Mouse (Mus musculus) MEL (cell line): ENCODE results near the gene Kif5a. TPM values are rescaled to one million over a fixed set of nuclear protein-coding genes. Genes with fewer than 3 reads are reported as not detected.

Source experiments
- DNase-seq: peaks from one replicate; pipeline ENCODE4 v3.0.0; 2011; ENCODE audit warnings: low read depth, low spot score
- H3K27ac ChIP-seq: 2 replicates; pipeline ENCODE4 v1.5.1; 2012; ENCODE audit warnings: low read depth, mild to moderate bottlenecking, control low read depth, low read length, moderate library complexity; ENCODE audit not compliant: control insufficient read depth
- H3K27me3 ChIP-seq, 2 experiments: fragments of 150-350 bp in 1 of 2; sonication (generic) in 1 of 2; 2 replicates each; pipeline ENCODE4 v1.6.1; 2012; ENCODE audit warnings: low read length in 2 of 2, mild to moderate bottlenecking in 2 of 2, improper control_type of control experiment in 1 of 2, moderate library complexity in 1 of 2; ENCODE audit not compliant: insufficient read depth in 2 of 2, control insufficient read depth in 1 of 2
- H3K36me3 ChIP-seq, 2 experiments: 2 replicates each; pipeline ENCODE4 v1.6.1; 2012 to 2014; ENCODE audit warnings: low read length in 2 of 2, improper control_type of control experiment in 1 of 2, inconsistent platforms in 1 of 2, mild to moderate bottlenecking in 1 of 2; ENCODE audit not compliant: insufficient read depth in 2 of 2, control insufficient read depth in 1 of 2
- H3K4me1 ChIP-seq, 2 experiments: fragments of 150-350 bp in 1 of 2; sonication (generic) in 1 of 2; 2 replicates each; pipeline ENCODE4 v1.6.1; 2012; ENCODE audit warnings: low read length in 2 of 2, improper control_type of control experiment in 1 of 2, mild to moderate bottlenecking in 1 of 2; ENCODE audit not compliant: insufficient read depth in 2 of 2, control insufficient read depth in 1 of 2
- H3K4me3 ChIP-seq, 2 experiments: fragments of 150-350 bp in 1 of 2; sonication (generic) in 1 of 2; 2 replicates each; pipeline ENCODE4 v1.5.1; 2012; ENCODE audit warnings: low read depth in 2 of 2, low read length in 2 of 2, mild to moderate bottlenecking in 2 of 2, moderate library complexity in 2 of 2, control low read depth in 1 of 2, improper control_type of control experiment in 1 of 2; ENCODE audit not compliant: control insufficient read depth in 1 of 2, insufficient read depth in 1 of 2
- H3K79me2 ChIP-seq: 2 replicates; pipeline ENCODE4 v1.6.1; 2012; ENCODE audit warnings: mild to moderate bottlenecking, low read length, moderate library complexity; ENCODE audit not compliant: control insufficient read depth, poor library complexity, insufficient read depth
- H3K9ac ChIP-seq: 2 replicates; pipeline ENCODE4 v1.6.1; 2012; ENCODE audit warnings: low read depth, mild to moderate bottlenecking, control low read depth, low read length, moderate library complexity; ENCODE audit not compliant: control insufficient read depth, poor library complexity, severe bottlenecking
- H3K9me3 ChIP-seq: fragments of 150-350 bp; sonication (generic); replicated peaks from 2 replicates; pipeline ENCODE4 v1.6.1; 2012; ENCODE audit warnings: mild to moderate bottlenecking, low read length, improper control_type of control experiment, moderate library complexity; ENCODE audit not compliant: insufficient read depth
- CHD1 ChIP-seq: IDR thresholded peaks from 2 replicates; pipeline ENCODE4 v1.6.1; 2012; ENCODE audit warnings: low read depth, mild to moderate bottlenecking, inconsistent platforms, low read length, improper control_type of control experiment
- CHD2 ChIP-seq: IDR thresholded peaks from 2 replicates; pipeline ENCODE4 v1.6.1; 2011; ENCODE audit warnings: low read length, improper control_type of control experiment
- CTCF ChIP-seq, 3 experiments: IDR thresholded peaks in 2 of 3; conservative IDR thresholded peaks in 1 of 3; 2 replicates each; pipeline ENCODE4 v1.5.1; 2011 to 2012; ENCODE audit warnings: low read length in 3 of 3, low read depth in 2 of 3, mild to moderate bottlenecking in 2 of 3, improper control_type of control experiment in 1 of 3, inconsistent platforms in 1 of 3, mixed read lengths in 1 of 3, moderate library complexity in 1 of 3; ENCODE audit not compliant: control insufficient read depth in 1 of 3, insufficient read depth in 1 of 3, poor library complexity in 1 of 3, severe bottlenecking in 1 of 3
- ELF1 ChIP-seq: IDR thresholded peaks from 2 replicates; pipeline ENCODE4 v1.6.1; 2014; ENCODE audit warnings: low read depth, mild to moderate bottlenecking, inconsistent platforms, low read length, improper control_type of control experiment, moderate library complexity
- EP300 ChIP-seq, 2 experiments: IDR thresholded peaks; 2 replicates each; pipeline ENCODE4 v1.6.1; 2011; ENCODE audit warnings: improper control_type of control experiment in 2 of 2, low read length in 2 of 2, low read depth in 1 of 2, mild to moderate bottlenecking in 1 of 2
- ETS1 ChIP-seq: IDR thresholded peaks from 2 replicates; pipeline ENCODE4 v1.6.1; 2012; ENCODE audit warnings: low read depth, mild to moderate bottlenecking, inconsistent platforms, low read length, improper control_type of control experiment, moderate library complexity
- GABPA ChIP-seq: IDR thresholded peaks from 2 replicates; pipeline ENCODE4 v1.6.1; 2012; ENCODE audit warnings: low read depth, mild to moderate bottlenecking, inconsistent platforms, low read length, improper control_type of control experiment, moderate library complexity
- GATA1 ChIP-seq: IDR thresholded peaks from 2 replicates; pipeline ENCODE4 v1.6.1; 2011; ENCODE audit warnings: low read depth, low read length, improper control_type of control experiment
- JUND ChIP-seq: IDR thresholded peaks from 2 replicates; pipeline ENCODE4 v1.6.1; 2011; ENCODE audit warnings: low read depth, mild to moderate bottlenecking, improper control_type of control experiment, low read length
- KAT2A ChIP-seq: conservative IDR thresholded peaks from 2 replicates; pipeline ENCODE4 v1.6.1; 2012; ENCODE audit warnings: low read depth, low read length, improper control_type of control experiment, inconsistent platforms
- MAX ChIP-seq: IDR thresholded peaks from 2 replicates; pipeline ENCODE4 v1.6.1; 2011; ENCODE audit warnings: low read length, improper control_type of control experiment
- MYB ChIP-seq: IDR thresholded peaks from 2 replicates; pipeline ENCODE4 v1.6.1; 2011; ENCODE audit warnings: mild to moderate bottlenecking, low read depth, low read length, improper control_type of control experiment
- NELFE ChIP-seq: IDR thresholded peaks from 2 replicates; pipeline ENCODE4 v1.6.1; 2011; ENCODE audit warnings: low read depth, low read length, improper control_type of control experiment
- POLR2A ChIP-seq, 2 experiments: IDR thresholded peaks; 2 replicates each; pipeline ENCODE4 v1.6.1; 2011 to 2012; ENCODE audit warnings: low read length in 2 of 2, mild to moderate bottlenecking in 2 of 2, control low read depth in 1 of 2, improper control_type of control experiment in 1 of 2, low read depth in 1 of 2, moderate library complexity in 1 of 2; ENCODE audit not compliant: control insufficient read depth in 1 of 2, insufficient read depth in 1 of 2, poor library complexity in 1 of 2
- RAD21 ChIP-seq: IDR thresholded peaks from 2 replicates; pipeline ENCODE4 v1.6.1; 2011; ENCODE audit warnings: mild to moderate bottlenecking, low read depth, low read length, improper control_type of control experiment
- TAL1 ChIP-seq: IDR thresholded peaks from 2 replicates; pipeline ENCODE4 v1.6.1; 2012; ENCODE audit warnings: mild to moderate bottlenecking, inconsistent platforms, low read length, moderate library complexity, mixed read lengths
- TBP ChIP-seq: IDR thresholded peaks from 2 replicates; pipeline ENCODE4 v1.8.0; 2011; ENCODE audit warnings: low read depth, low read length, improper control_type of control experiment
- TCF12 ChIP-seq: IDR thresholded peaks from 2 replicates; pipeline ENCODE4 v1.6.1; 2014; ENCODE audit warnings: low read depth, mild to moderate bottlenecking, inconsistent platforms, low read length, improper control_type of control experiment, moderate library complexity
- UBTF ChIP-seq: IDR thresholded peaks from 2 replicates; pipeline ENCODE4 v1.6.1; 2012; ENCODE audit warnings: low read depth, mild to moderate bottlenecking, inconsistent platforms, low read length, improper control_type of control experiment, moderate library complexity, borderline replicate concordance; ENCODE audit not compliant: insufficient read depth
- USF1 ChIP-seq: IDR thresholded peaks from 2 replicates; pipeline ENCODE4 v1.6.1; 2014; ENCODE audit warnings: low read depth, mild to moderate bottlenecking, inconsistent platforms, low read length, improper control_type of control experiment, moderate library complexity
- USF2 ChIP-seq, 2 experiments: IDR thresholded peaks; 2 replicates each; pipeline ENCODE4 v1.6.1; 2011 to 2012; ENCODE audit warnings: improper control_type of control experiment in 2 of 2, low read length in 2 of 2, borderline replicate concordance in 1 of 2, inconsistent platforms in 1 of 2, low read depth in 1 of 2, mild to moderate bottlenecking in 1 of 2; ENCODE audit not compliant: insufficient read depth in 1 of 2
- ZC3H11A ChIP-seq: IDR thresholded peaks from 2 replicates; pipeline ENCODE4 v1.6.1; 2012; ENCODE audit warnings: low read depth, mild to moderate bottlenecking, inconsistent platforms, low read length, improper control_type of control experiment
- polyA plus RNA-seq, 2 experiments: library from polyadenylated mRNA; stranded (reverse) in 1 of 2; unstranded in 1 of 2; fragments of >175 nt in 1 of 2; fragments of >200 nt in 1 of 2; gene quantifications; 2 replicates each; pipeline versions ENCODE4 v1.2.1 to v1.2.4; 2012; ENCODE audit warnings: low replicate concordance in 2 of 2, low read depth in 1 of 2; ENCODE audit not compliant: insufficient read length in 2 of 2, insufficient read depth in 1 of 2, missing spikeins in 1 of 2
- total RNA-seq: library from RNA; depleted of rRNA; stranded (reverse); fragments of 300-350 nt; gene quantifications from 2 replicates; pipeline ENCODE4 v1.2.3, GENCODE M21; 2012

Kif5a gene
- total and polyA plus RNA-seq, 3 experiments, result 0.42 to 1.3 TPM; not detected in 1

DNA sequence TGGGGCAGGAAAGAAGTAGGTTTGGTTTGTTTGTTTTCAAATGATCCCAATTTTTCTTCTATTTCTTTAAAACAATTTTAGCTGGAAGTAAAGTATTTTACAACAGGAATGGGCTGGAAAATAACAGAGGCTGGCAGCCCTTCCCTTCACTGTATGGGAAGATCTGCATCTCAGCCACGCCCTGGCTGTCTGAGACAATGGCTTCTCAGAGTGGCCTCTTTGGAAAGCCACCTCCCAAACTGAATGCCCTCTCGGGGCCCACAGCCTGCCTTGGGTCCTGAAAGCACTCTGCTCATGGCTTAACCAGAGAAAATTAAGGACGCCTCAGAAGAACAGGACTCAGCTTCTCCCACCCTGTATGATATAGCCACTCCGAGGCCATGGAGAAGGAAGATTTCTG, 6.7 kb upstream of the Kif5a start:
- no peaks in the 10 kb centered on the region for H3K9me3 ChIP-seq
- H3K4me3 ChIP-seq, result no peak overlapping the region
- peaks cover 45% of the 10 kb centered on the region for H3K79me2 ChIP-seq
- TF ChIP-seq UBTF (no peak), ELF1 (no peak), CHD1 (no peak), GABPA (no peak), RAD21 (no peak), CHD2 (no peak), JUND (no peak), GATA1 (no peak), TAL1 (no peak), TBP (no peak), KAT2A (no peak), EP300 (IDR thresholded peaks at IDR 0.05; ENCODE audit: low read depth in 1 of 2, low read length in 2 of 2) (no peak), POLR2A (IDR thresholded peaks at IDR 0.05; ENCODE audit: control insufficient read depth in 1 of 2, insufficient read depth in 1 of 2, low read depth in 1 of 2, low read length in 2 of 2, poor library complexity in 1 of 2) (no peak)
- peaks cover 0 to 17% of the 10 kb centered on the region in 2 experiments for H3K4me1 ChIP-seq
- H3K36me3 ChIP-seq, result peaks cover 7 to 16% of the 10 kb centered on the region in 2 experiments
- H3K9ac ChIP-seq, result no peak overlapping the region
- H3K27ac ChIP-seq, result no peak overlapping the region
- DNase-seq, result no peak
- H3K27me3 ChIP-seq, result no peaks in the 10 kb centered on the region

DNA sequence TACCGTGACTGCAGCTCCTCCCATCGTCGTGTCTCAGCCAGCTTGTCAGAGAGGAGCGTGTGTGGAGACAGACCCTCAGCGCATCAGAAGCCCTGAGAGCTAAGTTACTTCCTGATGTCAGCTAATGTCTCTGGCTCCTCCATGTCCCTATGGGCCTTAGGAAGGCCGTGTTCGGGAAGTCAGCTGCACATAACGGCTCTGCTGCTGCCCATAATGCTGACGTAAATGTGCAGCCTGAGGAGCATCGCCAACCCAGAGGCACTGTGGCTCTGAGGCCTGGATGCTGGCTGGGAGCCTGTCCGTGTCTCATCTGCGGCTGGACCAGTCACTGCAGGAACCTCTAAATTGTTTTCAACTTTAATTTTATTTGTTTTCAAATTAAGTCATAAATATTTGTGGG, 5.9 kb upstream of the Kif5a start:
- TF ChIP-seq USF2 (IDR thresholded peaks at IDR 0.05; ENCODE audit: borderline replicate concordance in 1 of 2, insufficient read depth in 1 of 2, low read depth in 1 of 2, low read length in 2 of 2), result no peak
- no peak for TF ChIP-seq TCF12
- no peak for TF ChIP-seq CHD1
- TF ChIP-seq CTCF (IDR thresholded peaks at IDR 0.05 in 2 of 3, conservative IDR thresholded peaks at IDR 0.05 in 1 of 3; ENCODE audit: control insufficient read depth in 1 of 3, insufficient read depth in 1 of 3, low read depth in 2 of 3, low read length in 3 of 3, poor library complexity in 1 of 3, severe bottlenecking in 1 of 3), result no peak
- no peak for TF ChIP-seq ETS1
- TF ChIP-seq MAX, result no peak
- TF ChIP-seq ZC3H11A, result no peak
- TF ChIP-seq KAT2A, result no peak
- no peak for TF ChIP-seq MYB
- no peak for TF ChIP-seq NELFE
- TF ChIP-seq ELF1, result no peak
- TF ChIP-seq USF1, result no peak
- no peak for DNase-seq
- H3K79me2 ChIP-seq, result peaks cover 37% of the 10 kb centered on the region
- H3K36me3 ChIP-seq, result peaks cover 5 to 11% of the 10 kb centered on the region in 2 experiments; a peak in 3 of 4 replicates
- no peak overlapping the region for H3K4me3 ChIP-seq
- H3K9me3 ChIP-seq, result no peaks in the 10 kb centered on the region
- H3K4me1 ChIP-seq, result peaks cover 0 to 11% of the 10 kb centered on the region in 2 experiments; a peak in 3 of 4 replicates
- no peak overlapping the region for H3K9ac ChIP-seq
- H3K27ac ChIP-seq, result no peak overlapping the region
- no peaks in the 10 kb centered on the region for H3K27me3 ChIP-seq
